Mouse (Mus musculus) midbrain, embryonic 14.5 days (tissue): ENCODE results near the gene Mrps35. TPM values are rescaled to one million over a fixed set of nuclear protein-coding genes. Genes with fewer than 3 reads are reported as not detected.

ENCODE experiments used
- ATAC-seq: fragments of 200-750 bp; cut with Nextera tagmentation; 2 replicates; pipeline ENCODE4 v1.8.0; 2017; ENCODE audit warnings: moderate number of reproducible peaks, moderate library complexity; ENCODE audit not compliant: low FRiP score, low TSS enrichment
- DNase-seq: peaks from one replicate; pipeline ENCODE4 v3.0.0-alpha.2; 2015
- H3K27ac ChIP-seq: fragments of 300-500 bp; sonication (generic); replicated peaks from 2 replicates; pipeline ENCODE4 v1.5.1; 2014; ENCODE audit warnings: mild to moderate bottlenecking, low read depth, low read length, moderate library complexity
- H3K27me3 ChIP-seq: fragments of 300-500 bp; sonication (generic); 2 replicates; pipeline ENCODE4 v1.6.1; 2014; ENCODE audit warnings: low read length, control low read depth, mixed read lengths; ENCODE audit not compliant: control insufficient read depth, insufficient read depth
- H3K36me3 ChIP-seq: fragments of 300-500 bp; sonication (generic); 2 replicates; pipeline ENCODE4 v1.6.1; 2014; ENCODE audit warnings: low read length, control low read depth; ENCODE audit not compliant: control insufficient read depth, insufficient read depth
- H3K4me1 ChIP-seq: fragments of 300-500 bp; sonication (generic); 2 replicates; pipeline ENCODE4 v1.6.1; 2014; ENCODE audit warnings: mild to moderate bottlenecking, antibody characterized with exemption, low read length, control low read depth; ENCODE audit not compliant: control insufficient read depth, insufficient read depth
- H3K4me2 ChIP-seq: fragments of 300-500 bp; sonication (generic); 2 replicates; pipeline ENCODE4 v1.6.1; 2014; ENCODE audit warnings: mild to moderate bottlenecking, low read length, moderate library complexity
- H3K4me3 ChIP-seq: fragments of 300-500 bp; sonication (generic); replicated peaks from 2 replicates; pipeline ENCODE4 v1.5.1; 2014; ENCODE audit warnings: low read depth, low read length
- H3K9ac ChIP-seq: fragments of 300-500 bp; sonication (generic); replicated peaks from 2 replicates; pipeline ENCODE4 v1.6.1; 2014; ENCODE audit warnings: mild to moderate bottlenecking, low read length, moderate library complexity
- H3K9me3 ChIP-seq: fragments of 300-500 bp; sonication (generic); 2 replicates; pipeline ENCODE4 v1.6.1; 2016; ENCODE audit warnings: low read length, control low read depth, mixed read lengths; ENCODE audit not compliant: control insufficient read depth
- WGBS: fragments of 180-500 bp; shearing (Covaris S2); extraction: QIAGEN DNeasy Blood & Tissue Kit; methylation state at CpG from one replicate; pipeline ENCODE4 v1.1.7; 2014; 5-methylcytosine and 5-hydroxymethylcytosine counted together
- polyA plus RNA-seq: library from polyadenylated mRNA; unstranded; fragments of >200 nt; fragmentation: Nextera tagmentation; extraction: Ambion mirVana; gene quantifications from 2 replicates; pipeline ENCODE4 v1.2.1, GENCODE M21; 2014

Mrps35 gene
- polyA plus RNA-seq = 72.1 and 83.0 TPM in 2 replicates

DNA sequence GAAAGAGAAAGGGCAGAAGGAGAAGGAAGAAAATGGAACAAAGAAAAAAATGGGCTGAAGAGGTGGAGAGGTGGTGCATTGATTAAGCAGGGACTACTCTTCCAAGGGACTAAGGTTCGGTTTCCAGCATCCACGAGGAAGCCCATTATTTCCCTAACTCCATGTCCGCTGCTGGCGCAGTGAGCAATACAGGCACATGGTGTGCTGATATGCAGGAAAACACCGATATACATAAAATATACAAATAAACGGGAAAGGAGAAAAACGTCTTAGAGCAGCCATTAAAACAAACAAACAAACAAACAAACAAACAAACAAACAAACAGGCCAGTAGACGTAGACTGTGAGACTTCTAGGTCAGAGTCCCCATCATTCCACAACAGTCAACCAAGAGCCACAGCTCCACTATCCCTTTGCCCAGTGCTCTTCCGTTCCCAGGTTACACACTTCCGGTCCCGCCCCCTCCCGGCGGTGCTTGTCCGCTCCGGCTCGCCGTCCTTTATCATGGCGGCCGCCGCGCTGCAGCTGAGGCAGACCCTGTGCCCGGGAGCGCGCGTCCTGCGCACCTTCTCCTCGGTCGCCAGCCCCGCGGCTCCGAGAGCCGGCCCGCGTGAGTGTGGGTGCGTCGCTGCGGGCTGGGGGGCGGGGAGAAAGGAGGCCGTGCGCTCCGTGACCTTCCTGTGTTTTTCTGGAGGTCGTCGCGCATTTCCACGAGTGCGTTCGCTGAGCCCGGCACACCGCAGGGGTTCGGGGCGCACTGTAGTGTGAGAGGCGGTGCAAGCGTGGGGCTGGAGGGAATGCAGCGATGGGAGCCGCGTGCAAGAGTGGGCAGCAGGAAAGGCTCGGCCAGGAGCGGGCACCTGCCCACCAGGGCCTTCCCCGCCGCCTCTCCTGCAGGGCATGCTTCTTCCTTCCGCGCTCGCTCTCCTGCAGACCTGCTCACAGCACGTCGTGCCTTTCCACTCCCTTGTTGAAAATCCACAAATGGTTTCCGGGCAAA, at the start of gene Mrps35:
Mrps35 (plus strand) TSS at position 474 of the 1,000 bp plus-strand sequence.
- H3K9me3 ChIP-seq = no peaks in the 10 kb centered on the region
- ATAC-seq (peak; percentile 99), DNase-seq (peak; percentile 95)
- H3K36me3 ChIP-seq = peaks cover 15% of the 10 kb centered on the region; the same call in 1 of the 2 replicates
- peak within 1 kb of the TSS; percentile 59 for H3K4me2 ChIP-seq
- peak within 1 kb of the TSS; percentile 89 for H3K27ac ChIP-seq
- H3K4me1 ChIP-seq = peaks cover 10% of the 10 kb centered on the region
- H3K9ac ChIP-seq = peak within 1 kb of the TSS; percentile 93
- H3K27me3 ChIP-seq = peaks cover 5% of the 10 kb centered on the region; the same call in 1 of the 2 replicates
- H3K4me3 ChIP-seq = peak within 1 kb of the TSS; percentile 93
- WGBS = 3% methylated on average over 66 of the region's 66 CpGs

DNA sequence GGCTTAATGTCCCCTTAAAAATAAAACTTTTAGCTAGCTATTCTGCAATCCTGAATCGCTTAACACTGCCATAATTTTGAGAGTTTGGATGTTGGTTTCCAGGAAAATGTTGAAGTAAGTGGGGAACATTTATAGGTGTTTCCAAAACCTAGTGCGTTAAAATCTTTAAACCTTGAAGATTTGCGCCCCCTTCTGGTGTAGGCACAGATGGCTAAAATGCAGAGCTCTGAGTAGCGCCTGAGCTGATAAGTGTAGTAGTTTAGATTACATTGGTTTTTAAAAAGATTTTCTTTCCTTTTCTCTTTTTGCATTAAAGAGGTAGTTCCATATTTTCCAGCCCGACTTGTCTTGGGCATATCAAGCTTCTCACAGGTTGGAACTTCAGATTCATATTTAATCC, 48.3 kb upstream of the Mrps35 start:
- H3K4me2 ChIP-seq = no peak overlapping the region
- H3K27me3 ChIP-seq = no peaks in the 10 kb centered on the region
- no peaks in the 10 kb centered on the region for H3K36me3 ChIP-seq
- no peak overlapping the region for H3K4me3 ChIP-seq
- no peak for ATAC-seq
- H3K4me1 ChIP-seq = no peaks in the 10 kb centered on the region
- H3K9ac ChIP-seq = no peak overlapping the region
- no peaks in the 10 kb centered on the region for H3K9me3 ChIP-seq
- no peak overlapping the region for H3K27ac ChIP-seq
- DNase-seq = peak; percentile 86
- WGBS = 42% methylated on average over 5 of the region's 5 CpGs

- H3K9me3 ChIP-seq = no peaks in the 10 kb centered on the region
- WGBS = 57% methylated on average over 2 of the region's 2 CpGs
- DNase-seq = no peak
- no peak overlapping the region for H3K4me2 ChIP-seq
- H3K27ac ChIP-seq = no peak overlapping the region
- H3K4me3 ChIP-seq = no peak overlapping the region
- no peaks in the 10 kb centered on the region for H3K36me3 ChIP-seq
- ATAC-seq = no peak; the same call in 1 of the 2 replicates
- H3K27me3 ChIP-seq = no peaks in the 10 kb centered on the region
- no peak overlapping the region for H3K9ac ChIP-seq
- no peaks in the 10 kb centered on the region for H3K4me1 ChIP-seq
These were observed 47.2 kb upstream of the Mrps35 start for GRCm38 (mm10) chr6:146995391-146995790.

- 82% methylated on average over 6 of the region's 6 CpGs for WGBS
- Histone ChIP-seq H3K9ac (no peak overlapping the region), H3K27me3 (no peaks in the 10 kb centered on the region), H3K4me2 (no peak overlapping the region), H3K4me3 (no peak overlapping the region), H3K27ac (no peak overlapping the region), H3K9me3 (no peaks in the 10 kb centered on the region), H3K4me1 (no peaks in the 10 kb centered on the region), H3K36me3 (no peaks in the 10 kb centered on the region)
- ATAC-seq (no peak), DNase-seq (no peak)
These were observed 46.7 kb upstream of the Mrps35 start for GRCm38 (mm10) chr6:146995878-146996277.

DNA sequence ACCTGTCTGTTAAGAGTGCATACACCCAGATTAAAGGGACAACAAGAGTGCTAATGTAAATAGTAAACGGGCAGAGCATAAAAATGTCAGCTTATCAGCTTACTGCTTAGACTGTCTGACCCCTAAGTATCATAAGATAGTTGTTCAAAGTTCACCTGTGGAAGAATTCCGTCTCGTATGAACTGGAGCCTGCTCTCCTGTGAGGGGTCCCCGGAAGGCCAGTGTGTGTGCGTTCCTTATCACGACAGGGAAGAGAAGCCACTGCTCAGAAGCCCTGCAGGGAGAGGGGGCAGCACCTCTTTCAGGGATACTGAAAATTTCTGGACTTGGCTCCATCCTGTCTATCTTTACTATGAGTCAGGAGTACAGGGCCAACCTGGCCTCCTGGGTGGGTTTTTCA, 45.6 kb upstream of the Mrps35 start:
- Histone ChIP-seq H3K9ac (no peak overlapping the region), H3K4me1 (no peaks in the 10 kb centered on the region), H3K27me3 (no peaks in the 10 kb centered on the region), H3K9me3 (no peaks in the 10 kb centered on the region), H3K36me3 (no peaks in the 10 kb centered on the region), H3K4me3 (no peak overlapping the region), H3K4me2 (no peak overlapping the region), H3K27ac (no peak overlapping the region)
- DNase-seq (no peak), ATAC-seq (no peak)
- WGBS = 93% methylated on average over 6 of the region's 6 CpGs

DNA sequence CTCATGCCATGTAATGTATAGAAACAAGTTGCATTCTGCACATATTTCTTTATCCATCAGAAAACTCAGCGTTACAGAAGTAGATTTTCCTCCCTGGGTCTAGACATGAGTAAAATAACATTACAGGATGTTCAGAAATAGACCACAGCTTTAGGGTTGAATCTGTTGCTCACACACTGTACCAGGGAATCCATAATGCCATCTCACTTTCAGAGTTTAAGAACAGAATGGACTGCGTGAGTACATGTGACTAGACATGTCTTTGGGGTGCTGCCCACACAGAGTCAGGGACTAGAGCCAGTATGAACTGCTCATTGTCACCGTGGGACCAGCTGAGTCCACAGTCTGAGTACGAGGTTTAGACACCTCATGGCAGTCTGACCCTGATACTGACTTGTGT, 43.9 kb upstream of the Mrps35 start:
- H3K4me1 ChIP-seq = no peaks in the 10 kb centered on the region
- H3K9me3 ChIP-seq = no peaks in the 10 kb centered on the region
- ATAC-seq (no peak), DNase-seq (no peak)
- no peak overlapping the region for H3K4me2 ChIP-seq
- H3K4me3 ChIP-seq = no peak overlapping the region
- no peaks in the 10 kb centered on the region for H3K36me3 ChIP-seq
- 92% methylated on average over 4 of the region's 4 CpGs for WGBS
- H3K27ac ChIP-seq = no peak overlapping the region
- no peaks in the 10 kb centered on the region for H3K27me3 ChIP-seq
- H3K9ac ChIP-seq = no peak overlapping the region

GRCm38 (mm10) chr6:146999302-146999701, 43.3 kb upstream of the Mrps35 start:
- no peaks in the 10 kb centered on the region for H3K9me3 ChIP-seq
- ATAC-seq (no peak), DNase-seq (no peak)
- WGBS = 86% methylated on average over 9 of the region's 9 CpGs
- no peak overlapping the region for H3K4me2 ChIP-seq
- H3K4me3 ChIP-seq = no peak overlapping the region
- no peaks in the 10 kb centered on the region for H3K36me3 ChIP-seq
- no peaks in the 10 kb centered on the region for H3K4me1 ChIP-seq
- H3K27ac ChIP-seq = no peak overlapping the region
- H3K9ac ChIP-seq = no peak overlapping the region
- H3K27me3 ChIP-seq = no peaks in the 10 kb centered on the region

- Histone ChIP-seq H3K4me1 (no peaks in the 10 kb centered on the region), H3K9me3 (no peaks in the 10 kb centered on the region), H3K27me3 (no peaks in the 10 kb centered on the region), H3K9ac (no peak overlapping the region), H3K4me2 (no peak overlapping the region), H3K4me3 (no peak overlapping the region), H3K27ac (no peak overlapping the region), H3K36me3 (no peaks in the 10 kb centered on the region)
- 86% methylated on average over 2 of the region's 2 CpGs for WGBS
- DNase-seq (no peak), ATAC-seq (no peak)
These were observed 42.8 kb upstream of the Mrps35 start for GRCm38 (mm10) chr6:146999755-147000154.

- Histone ChIP-seq H3K4me1 (no peaks in the 10 kb centered on the region), H3K27me3 (no peaks in the 10 kb centered on the region), H3K4me3 (no peak overlapping the region), H3K4me2 (no peak overlapping the region), H3K27ac (no peak overlapping the region), H3K9me3 (no peaks in the 10 kb centered on the region), H3K9ac (no peak overlapping the region), H3K36me3 (no peaks in the 10 kb centered on the region)
- DNase-seq (peak; percentile 62), ATAC-seq (no peak)
- WGBS = 62% methylated on average over 3 of the region's 3 CpGs
These were observed 34.4 kb upstream of the Mrps35 start for GRCm38 (mm10) chr6:147008148-147008547.
